ENCODE assay signal across 9 mouse cellular contexts in the genomic region with DNA sequence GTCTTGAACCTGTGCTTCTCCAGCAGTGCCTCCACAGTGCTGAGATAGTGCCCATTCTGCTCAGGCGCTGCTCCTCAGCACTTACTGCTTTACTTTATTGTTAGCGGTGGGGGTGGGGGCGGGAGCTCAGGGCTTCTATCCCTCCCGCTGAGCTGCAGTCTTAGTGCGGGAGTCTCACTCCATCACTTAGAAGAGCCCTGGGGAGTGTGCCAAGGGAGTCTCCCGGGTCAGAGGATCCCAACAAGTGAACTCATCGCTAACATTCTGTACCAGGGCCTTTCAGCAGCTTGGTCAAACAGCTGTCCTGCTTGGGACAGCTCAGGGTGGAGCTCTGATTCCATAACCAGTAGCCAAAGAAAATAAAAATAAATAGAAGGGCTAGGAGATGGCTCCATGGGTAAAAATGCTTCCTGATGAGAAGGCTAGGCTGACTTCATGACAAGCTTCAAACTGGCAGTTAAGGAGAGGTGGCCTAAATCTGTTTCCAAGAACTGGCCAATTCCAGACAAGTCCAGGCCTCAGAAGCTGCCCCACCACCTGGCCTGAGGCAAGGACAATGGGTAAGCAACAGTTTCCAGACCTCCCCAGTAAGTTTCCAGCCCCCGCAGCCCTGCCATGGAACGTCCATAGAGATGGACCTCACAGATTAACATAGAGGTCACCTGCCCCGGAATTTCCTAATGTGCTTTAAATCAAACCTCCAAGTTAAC. TPM values are rescaled to one million over a fixed set of nuclear protein-coding genes. Genes with fewer than 3 reads are reported as not detected.
DNase-seq lines count a peak whose midpoint lies in the region; ATAC-seq and TF ChIP-seq lines count a peak whose summit lies in the region.
"Had no signal": no experiment of that assay in that cellular context is flagged by ENCODE, and none has a peak within 500 bp of the region (broad histone marks: within the 10 kb centered on the region; RNA-seq: fewer than 3 reads in every experiment).

No protein-coding gene starts in this region.

- no peak for TF ChIP-seq CTCF in intestine, postnatal 0 days (IDR thresholded peaks at IDR 0.05; ENCODE audit: low read depth)

- no peak overlapping the region for H3K4me3 ChIP-seq in intestine, embryonic 16.5 days (ENCODE audit: low read length)
- no peak overlapping the region for H3K4me3 ChIP-seq in intestine, postnatal 0 days (ENCODE audit: low read depth, low read length)
- no peak overlapping the region for H3K4me3 ChIP-seq in kidney, embryonic 15.5 days (replicated peaks)
- no peak overlapping the region for H3K4me3 ChIP-seq in neural tube, embryonic 14.5 days (ENCODE audit: low read depth, low read length)

- H3K27me3 ChIP-seq in intestine, embryonic 16.5 days (replicated peaks; ENCODE audit: control insufficient read depth, insufficient read depth, low read length) = no peaks in the 10 kb centered on the region
- no peaks in the 10 kb centered on the region for H3K27me3 ChIP-seq in intestine, postnatal 0 days (replicated peaks; ENCODE audit: control insufficient read depth, insufficient read depth, low read length)
- H3K27me3 ChIP-seq in kidney, embryonic 15.5 days = no peaks in the 10 kb centered on the region
- H3K27me3 ChIP-seq in neural tube, embryonic 14.5 days (ENCODE audit: control insufficient read depth, insufficient read depth, low read length) = no peaks in the 10 kb centered on the region

- no peak for ATAC-seq in intestine, embryonic 16.5 days
- ATAC-seq in intestine, postnatal 0 days = no peak
- no peak for ATAC-seq in kidney, embryonic 15.5 days (replicated peaks; ENCODE audit: low FRiP score)
- ATAC-seq in neural tube, embryonic 14.5 days (ENCODE audit: low read depth) = no peak

- H3K9me3 ChIP-seq in intestine, embryonic 16.5 days (ENCODE audit: control insufficient read depth, low read length) = no peaks in the 10 kb centered on the region
- no peaks in the 10 kb centered on the region for H3K9me3 ChIP-seq in intestine, postnatal 0 days (ENCODE audit: control insufficient read depth)
- H3K9me3 ChIP-seq in kidney, embryonic 15.5 days (replicated peaks) = no peaks in the 10 kb centered on the region
- H3K9me3 ChIP-seq in neural tube, embryonic 14.5 days (ENCODE audit: control insufficient read depth, low read length) = no peaks in the 10 kb centered on the region

- no peak overlapping the region for H3K27ac ChIP-seq in intestine, embryonic 16.5 days (ENCODE audit: low read length)
- no peak overlapping the region for H3K27ac ChIP-seq in intestine, postnatal 0 days (ENCODE audit: low read depth, low read length)
- H3K27ac ChIP-seq in kidney, embryonic 15.5 days = peak overlapping the region; percentile 97
- H3K27ac ChIP-seq in neural tube, embryonic 14.5 days (ENCODE audit: low read depth, low read length) = peak overlapping the region; percentile 97; the same call in 1 of the 2 replicates

- peak overlapping the region; percentile 24; the same call in 1 of the 2 replicates for H3K9ac ChIP-seq in intestine, embryonic 16.5 days (ENCODE audit: low read depth, low read length)
- no peak overlapping the region for H3K9ac ChIP-seq in intestine, postnatal 0 days (ENCODE audit: low read depth, low read length)
- H3K9ac ChIP-seq in kidney, embryonic 15.5 days = no peak overlapping the region
- H3K9ac ChIP-seq in neural tube, embryonic 14.5 days (replicated peaks; ENCODE audit: low read depth, low read length) = no peak overlapping the region

- DNase-seq in gastrocnemius, postnatal 25 days = peak; percentile 73
- no peak for DNase-seq in layer of hippocampus, adult 18-20 months (ENCODE audit: low spot score in 2 of 2)
- DNase-seq in left cerebral cortex, adult 11 months (ENCODE audit: low spot score) = no peak
- DNase-seq in frontal cortex, postnatal 25 days (ENCODE audit: low spot score in 2 of 2) = no peak

- peaks cover 24% of the 10 kb centered on the region for H3K4me1 ChIP-seq in intestine, embryonic 16.5 days (ENCODE audit: control insufficient read depth, insufficient read depth, low read length)
- H3K4me1 ChIP-seq in intestine, postnatal 0 days (replicated peaks; ENCODE audit: control insufficient read depth, insufficient read depth, low read length) = peaks cover 8% of the 10 kb centered on the region; the same call in 1 of the 2 replicates
- peaks cover 42% of the 10 kb centered on the region for H3K4me1 ChIP-seq in kidney, embryonic 15.5 days
- peaks cover 15% of the 10 kb centered on the region for H3K4me1 ChIP-seq in neural tube, embryonic 14.5 days (ENCODE audit: control insufficient read depth, insufficient read depth, low read length)

- WGBS in intestine, embryonic 16.5 days = 70% methylated on average over 10 of the region's 10 CpGs
- 74% methylated on average over 10 of the region's 10 CpGs for WGBS in intestine, postnatal 0 days
- WGBS in kidney, embryonic 15.5 days = 61% methylated on average over 10 of the region's 10 CpGs
- WGBS in neural tube, embryonic 14.5 days = 56% methylated on average over 10 of the region's 10 CpGs

- H3K4me2 ChIP-seq in intestine, embryonic 16.5 days (ENCODE audit: low read depth, low read length) = no peak overlapping the region
- no peak overlapping the region for H3K4me2 ChIP-seq in intestine, postnatal 0 days (replicated peaks; ENCODE audit: low read depth)
- no peak overlapping the region for H3K4me2 ChIP-seq in kidney, embryonic 15.5 days
- no peak overlapping the region for H3K4me2 ChIP-seq in neural tube, embryonic 14.5 days (ENCODE audit: low read depth, low read length)

- peaks cover 3% of the 10 kb centered on the region; the same call in 1 of the 2 replicates for H3K36me3 ChIP-seq in intestine, embryonic 16.5 days (ENCODE audit: control insufficient read depth, insufficient read depth, low read length)
- no peaks in the 10 kb centered on the region for H3K36me3 ChIP-seq in intestine, postnatal 0 days (ENCODE audit: control insufficient read depth, insufficient read depth)
- peaks cover 6% of the 10 kb centered on the region; the same call in 1 of the 2 replicates for H3K36me3 ChIP-seq in kidney, embryonic 15.5 days
- H3K36me3 ChIP-seq in neural tube, embryonic 14.5 days (ENCODE audit: control insufficient read depth, insufficient read depth, low read length) = no peaks in the 10 kb centered on the region

RNA-seq across cellular contexts. Expression of gene Lsm4, which starts 1.3 kb away (rescaled TPM):
- 228 and 246 TPM in 2 replicates for polyA plus RNA-seq in intestine, embryonic 16.5 days (2015; fragmentation: Nextera tagmentation; extraction: Ambion mirVana)
- polyA plus RNA-seq in intestine, postnatal 0 days (2015; fragmentation: Nextera tagmentation; extraction: Ambion mirVana) = 181 and 182 TPM in 2 replicates
- total RNA-seq in gastrocnemius, postnatal 25 days (2021) = 10 to 100 TPM; 57.7 to 66.0 TPM
- polyA plus RNA-seq in kidney, embryonic 15.5 days (2015; fragmentation: Nextera tagmentation; extraction: Ambion mirVana) = 291 and 295 TPM in 2 replicates
- 193 and 194 TPM in 2 replicates for polyA plus RNA-seq in neural tube, embryonic 14.5 days (2014; fragmentation: Nextera tagmentation; extraction: Ambion mirVana)
- 10 to 100 TPM; 63.8 to 71.5 TPM for total RNA-seq in layer of hippocampus, adult 18-20 months (2021)

RNA-seq across cellular contexts. Expression of gene Pgpep1, which starts 11.6 kb away (rescaled TPM):
- polyA plus RNA-seq in intestine, embryonic 16.5 days (2015; fragmentation: Nextera tagmentation; extraction: Ambion mirVana) = 88.3 and 101 TPM in 2 replicates
- polyA plus RNA-seq in intestine, postnatal 0 days (2015; fragmentation: Nextera tagmentation; extraction: Ambion mirVana) = 79.0 and 92.1 TPM in 2 replicates
- total RNA-seq in gastrocnemius, postnatal 25 days (2021) = 10 to 100 TPM; 18.6 to 22.6 TPM
- polyA plus RNA-seq in kidney, embryonic 15.5 days (2015; fragmentation: Nextera tagmentation; extraction: Ambion mirVana) = 65.5 and 75.3 TPM in 2 replicates
- polyA plus RNA-seq in neural tube, embryonic 14.5 days (2014; fragmentation: Nextera tagmentation; extraction: Ambion mirVana) = 74.5 and 85.2 TPM in 2 replicates
- 10 to 100 TPM; 20.0 to 23.3 TPM for total RNA-seq in layer of hippocampus, adult 18-20 months (2021)

RNA-seq across cellular contexts. Expression of gene Jund, which starts 27.0 kb away (rescaled TPM):
- 37.3 and 52.2 TPM in 2 replicates for polyA plus RNA-seq in intestine, embryonic 16.5 days (2015; fragmentation: Nextera tagmentation; extraction: Ambion mirVana)
- polyA plus RNA-seq in intestine, postnatal 0 days (2015; fragmentation: Nextera tagmentation; extraction: Ambion mirVana) = 114 and 121 TPM in 2 replicates
- 10 to 100 TPM; 54.5 to 68.6 TPM for total RNA-seq in gastrocnemius, postnatal 25 days (2021)
- 59.9 and 68.1 TPM in 2 replicates for polyA plus RNA-seq in kidney, embryonic 15.5 days (2015; fragmentation: Nextera tagmentation; extraction: Ambion mirVana)
- polyA plus RNA-seq in neural tube, embryonic 14.5 days (2014; fragmentation: Nextera tagmentation; extraction: Ambion mirVana) = 115 and 119 TPM in 2 replicates
- total RNA-seq in layer of hippocampus, adult 18-20 months (2021) = 100 to 1,000 TPM; 186 to 200 TPM

RNA-seq across cellular contexts. Expression of gene Iqcn, which starts 31.5 kb away (rescaled TPM):
- polyA plus RNA-seq in intestine, embryonic 16.5 days (2015; fragmentation: Nextera tagmentation; extraction: Ambion mirVana) = not detected in 2 replicates
- polyA plus RNA-seq in intestine, postnatal 0 days (2015; fragmentation: Nextera tagmentation; extraction: Ambion mirVana) = not detected in 2 replicates
- not detected for total RNA-seq in gastrocnemius, postnatal 25 days (2021)
- 0.03 and 0.09 TPM in 2 replicates for polyA plus RNA-seq in kidney, embryonic 15.5 days (2015; fragmentation: Nextera tagmentation; extraction: Ambion mirVana)
- 0.13 TPM in 1 of 2 replicates, not detected in the other for polyA plus RNA-seq in neural tube, embryonic 14.5 days (2014; fragmentation: Nextera tagmentation; extraction: Ambion mirVana)
- total RNA-seq in layer of hippocampus, adult 18-20 months (2021) = under 1 TPM in 1 of 2 experiments, not detected in 1; 0.07 TPM
- total RNA-seq: megakaryocyte progenitor cell, adult 5-6 weeks had no signal

RNA-seq across cellular contexts. Expression of gene Gdf15, which starts 39.5 kb away (rescaled TPM):
- 3.6 and 3.7 TPM in 2 replicates for polyA plus RNA-seq in intestine, embryonic 16.5 days (2015; fragmentation: Nextera tagmentation; extraction: Ambion mirVana)
- polyA plus RNA-seq in intestine, postnatal 0 days (2015; fragmentation: Nextera tagmentation; extraction: Ambion mirVana) = 1.7 and 1.9 TPM in 2 replicates
- under 1 TPM in 1 of 2 experiments, not detected in 1; 0.33 TPM for total RNA-seq in gastrocnemius, postnatal 25 days (2021)
- polyA plus RNA-seq in kidney, embryonic 15.5 days (2015; fragmentation: Nextera tagmentation; extraction: Ambion mirVana) = 0.46 and 0.77 TPM in 2 replicates
- polyA plus RNA-seq in neural tube, embryonic 14.5 days (2014; fragmentation: Nextera tagmentation; extraction: Ambion mirVana) = 0.54 TPM in 1 of 2 replicates, not detected in the other
- total RNA-seq in layer of hippocampus, adult 18-20 months (2021) = not detected
- total RNA-seq: megakaryocyte progenitor cell, adult 5-6 weeks had no signal

Comparison
In these comparisons a context has a peak if more than half of its experiments do, and no peak if none do; other contexts are left out.
1. H3K27ac ChIP-seq: peak in kidney, embryonic 15.5 days (single experiment) and neural tube, embryonic 14.5 days (single experiment); none in intestine, embryonic 16.5 days (single experiment) and intestine, postnatal 0 days (single experiment).